Mouse (Mus musculus): ENCODE data around the gene Shank2.

DNA sequence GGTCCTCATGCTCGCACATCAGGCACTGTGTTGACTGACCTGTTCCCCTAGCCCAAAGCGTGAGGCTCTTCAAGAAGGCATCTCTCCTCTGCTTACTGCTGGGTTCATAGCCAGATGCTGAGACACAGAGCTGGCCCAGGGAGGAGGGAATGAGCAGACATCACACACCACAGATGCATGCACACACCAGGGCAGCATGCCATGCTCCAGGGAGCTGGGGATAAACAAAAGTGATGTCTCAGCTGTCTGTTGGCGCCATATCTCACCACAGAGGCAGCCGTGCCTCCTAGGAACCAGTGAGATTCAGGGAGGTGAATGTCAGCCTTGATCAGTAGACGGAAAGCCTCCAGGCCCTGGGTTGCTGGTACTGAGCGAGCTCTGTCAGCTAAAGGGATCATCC is 242.5 kb downstream of the Shank2 start:
- TF ChIP-seq CTCF (IDR thresholded peaks at IDR 0.05; ENCODE audit: borderline replicate concordance, extremely low read depth, insufficient read depth, insufficient read length) (no peak), POLR2A (IDR thresholded peaks at IDR 0.05; ENCODE audit: borderline replicate concordance, extremely low read depth, insufficient read depth, insufficient read length, poor library complexity, severe bottlenecking) (no peak)

Data from brain, embryonic 14.5 days (tissue).